Mouse (Mus musculus) forebrain, embryonic 10.5 days (tissue): ENCODE data around the gene Fam216a. TPM values are rescaled to one million over a fixed set of nuclear protein-coding genes. Genes with fewer than 3 reads are reported as not detected.

ENCODE experiments used
- DNase-seq: peaks from one replicate; pipeline ENCODE4 v3.0.0-alpha.2; 2017; ENCODE audit warnings: low spot score; ENCODE audit errors: extremely low spot score
- H3K27ac ChIP-seq: fragments of 300-500 bp; sonication (generic); 2 replicates; pipeline ENCODE4 v1.5.1; 2016; ENCODE audit warnings: mild to moderate bottlenecking
- H3K27me3 ChIP-seq: fragments of 300-500 bp; sonication (generic); 2 replicates; pipeline ENCODE4 v1.6.1; 2016; ENCODE audit warnings: mild to moderate bottlenecking; ENCODE audit not compliant: poor library complexity, severe bottlenecking
- H3K36me3 ChIP-seq: fragments of 300-500 bp; sonication (generic); replicated peaks from 2 replicates; pipeline ENCODE4 v1.6.1; 2016; ENCODE audit warnings: mild to moderate bottlenecking, moderate library complexity
- H3K4me1 ChIP-seq: fragments of 300-500 bp; sonication (generic); 2 replicates; pipeline ENCODE4 v1.6.1; 2016
- H3K4me3 ChIP-seq: fragments of 300-500 bp; sonication (generic); 2 replicates; pipeline ENCODE4 v1.5.1; 2016; ENCODE audit warnings: mild to moderate bottlenecking, moderate library complexity
- H3K9me3 ChIP-seq: fragments of 300-500 bp; sonication (generic); 2 replicates; pipeline ENCODE4 v1.6.1; 2016; ENCODE audit warnings: mild to moderate bottlenecking, moderate library complexity
- WGBS: fragments of 180-500 bp; shearing (Covaris S2); methylation state at CpG from one replicate; pipeline ENCODE4 v1.1.7; 2016; 5-methylcytosine and 5-hydroxymethylcytosine counted together
- polyA plus RNA-seq: library from polyadenylated mRNA; unstranded; fragments of >200 nt; fragmentation: Nextera tagmentation; extraction: Ambion mirVana; gene quantifications from 2 replicates; pipeline ENCODE4 v1.2.1, GENCODE M21; 2016

Gene Fam216a
- polyA plus RNA-seq, 1 experiment from 2014 or later = 90.1 TPM

- peaks cover 89% of the 10 kb centered on the region for H3K36me3 ChIP-seq
- H3K27ac ChIP-seq = no peak overlapping the region
Measured at GRCm38 (mm10) chr5:122378171-122378570, 6.0 kb upstream of the Fam216a start.

GRCm38 (mm10) chr5:122377101-122377833 is 5.1 kb upstream of the Fam216a start:
- no peaks in the 10 kb centered on the region for H3K27me3 ChIP-seq
- H3K4me1 ChIP-seq = peaks cover 13% of the 10 kb centered on the region
- H3K36me3 ChIP-seq = peaks cover 82% of the 10 kb centered on the region
- WGBS = 91% methylated on average over 4 of the region's 4 CpGs
- no peak overlapping the region for H3K27ac ChIP-seq
- no peak for DNase-seq
- no peaks in the 10 kb centered on the region for H3K9me3 ChIP-seq
- no peak overlapping the region for H3K4me3 ChIP-seq

More at GRCm38 (mm10) chr5:122378171-122378570, 6.0 kb upstream of the Fam216a start:
- H3K4me1 ChIP-seq = peaks cover 8% of the 10 kb centered on the region
- no peak overlapping the region for H3K4me3 ChIP-seq
- H3K27me3 ChIP-seq = no peaks in the 10 kb centered on the region
- H3K9me3 ChIP-seq = no peaks in the 10 kb centered on the region
- WGBS = 96% methylated on average over 12 of the region's 12 CpGs
- DNase-seq = no peak

DNA sequence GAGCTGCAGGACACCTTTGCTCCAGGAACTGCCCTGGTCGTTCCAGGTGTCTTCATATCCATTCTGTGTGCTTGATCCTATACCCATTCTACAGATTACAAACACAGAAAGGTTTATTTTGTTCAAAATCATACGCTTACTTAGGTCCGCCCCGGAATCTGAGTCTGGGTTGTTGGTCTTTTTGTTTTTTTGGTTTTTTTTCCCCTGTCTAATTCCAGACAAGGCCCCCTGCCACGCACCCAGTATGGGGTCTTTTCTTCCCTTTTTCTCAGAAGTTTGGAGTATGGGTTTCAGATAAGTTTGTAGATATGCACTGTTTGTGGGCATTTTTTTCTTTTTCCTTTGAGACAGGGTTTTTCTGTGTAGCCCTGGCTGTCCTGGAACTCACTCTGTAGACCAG is 714 bp upstream of the Fam216a start:
- H3K36me3 ChIP-seq = peaks cover 65% of the 10 kb centered on the region
- H3K27me3 ChIP-seq = no peaks in the 10 kb centered on the region
- H3K27ac ChIP-seq = peak overlapping the region; percentile 95
- WGBS = 5% methylated on average over 5 of the region's 5 CpGs
- no peaks in the 10 kb centered on the region for H3K9me3 ChIP-seq
- peak overlapping the region; percentile 82 for H3K4me3 ChIP-seq
- DNase-seq = no peak
- peaks cover 23% of the 10 kb centered on the region for H3K4me1 ChIP-seq

DNA sequence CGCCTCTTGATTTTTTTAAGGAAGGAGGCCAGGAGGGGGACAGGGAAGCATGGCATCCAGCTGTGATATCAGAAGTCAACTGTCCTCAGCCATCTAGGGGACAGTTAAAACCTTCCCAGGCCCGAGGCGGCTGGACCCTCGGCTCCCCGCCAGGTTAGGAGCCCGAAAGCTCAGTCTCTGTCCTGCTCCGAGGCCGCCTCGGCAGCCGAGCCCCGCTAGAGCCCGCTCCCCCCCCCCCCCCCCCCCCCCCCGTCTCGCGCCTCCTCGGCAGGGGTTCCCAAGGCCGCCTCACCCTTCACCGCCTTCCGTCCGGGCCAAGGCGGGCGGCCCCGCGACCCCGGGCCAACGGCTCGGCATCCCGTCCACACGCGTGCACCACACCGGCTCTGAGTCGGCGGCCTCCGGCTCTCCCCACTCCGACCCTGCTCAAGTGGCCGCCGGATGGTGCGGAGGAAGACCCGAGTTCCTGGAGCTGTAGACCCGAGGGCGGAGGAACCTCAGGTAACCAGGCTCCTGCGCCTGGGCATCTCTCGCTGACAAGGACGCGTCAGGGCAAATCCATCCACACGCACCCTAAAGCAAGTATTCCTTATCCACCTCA is 473 bp downstream of the Fam216a start, which contains the start of gene Gpn3:
Gene Gpn3, plus strand, starts transcription at position 286 of the 601 bp plus-strand sequence.
- DNase-seq = no peak
- Histone ChIP-seq H3K36me3 (peaks cover 67% of the 10 kb centered on the region), H3K4me1 (peaks cover 23% of the 10 kb centered on the region), H3K27ac (peak within 1 kb of the TSS; percentile 95), H3K9me3 (no peaks in the 10 kb centered on the region), H3K4me3 (peak within 1 kb of the TSS; percentile 82), H3K27me3 (no peaks in the 10 kb centered on the region)
- WGBS = under 1% methylated on average over 43 of the region's 46 CpGs

DNA sequence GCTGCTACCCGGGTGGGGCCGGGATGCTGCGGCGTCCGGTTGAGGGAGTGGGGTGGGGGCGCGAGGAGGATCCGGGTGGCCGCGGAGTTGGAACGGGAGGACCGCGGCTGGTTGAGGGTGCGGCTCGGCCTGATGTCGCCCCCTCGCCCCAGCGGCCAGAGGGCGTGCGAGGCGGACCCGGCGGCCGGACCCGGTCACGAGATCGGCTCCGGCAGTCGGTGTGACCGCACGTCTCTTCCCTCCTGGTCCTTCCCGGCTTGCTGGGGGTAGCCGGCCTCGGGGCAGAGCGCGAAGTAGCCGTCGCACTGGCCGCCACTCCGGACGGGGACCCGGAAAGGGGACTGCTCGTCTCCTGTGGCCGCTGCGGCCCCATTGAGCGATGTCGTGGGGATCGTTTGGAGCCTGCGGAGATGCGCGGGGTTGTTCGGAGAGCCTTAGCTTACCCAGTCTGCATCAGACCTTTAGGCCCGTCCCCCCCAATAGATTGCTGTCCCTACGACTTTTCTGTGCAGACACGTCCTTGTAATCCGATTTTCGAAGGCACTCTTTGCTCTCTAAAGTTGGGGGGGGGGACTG is 17.6 kb downstream of the Fam216a start:
- WGBS = 0% methylated on average over 57 of the region's 57 CpGs

DNA sequence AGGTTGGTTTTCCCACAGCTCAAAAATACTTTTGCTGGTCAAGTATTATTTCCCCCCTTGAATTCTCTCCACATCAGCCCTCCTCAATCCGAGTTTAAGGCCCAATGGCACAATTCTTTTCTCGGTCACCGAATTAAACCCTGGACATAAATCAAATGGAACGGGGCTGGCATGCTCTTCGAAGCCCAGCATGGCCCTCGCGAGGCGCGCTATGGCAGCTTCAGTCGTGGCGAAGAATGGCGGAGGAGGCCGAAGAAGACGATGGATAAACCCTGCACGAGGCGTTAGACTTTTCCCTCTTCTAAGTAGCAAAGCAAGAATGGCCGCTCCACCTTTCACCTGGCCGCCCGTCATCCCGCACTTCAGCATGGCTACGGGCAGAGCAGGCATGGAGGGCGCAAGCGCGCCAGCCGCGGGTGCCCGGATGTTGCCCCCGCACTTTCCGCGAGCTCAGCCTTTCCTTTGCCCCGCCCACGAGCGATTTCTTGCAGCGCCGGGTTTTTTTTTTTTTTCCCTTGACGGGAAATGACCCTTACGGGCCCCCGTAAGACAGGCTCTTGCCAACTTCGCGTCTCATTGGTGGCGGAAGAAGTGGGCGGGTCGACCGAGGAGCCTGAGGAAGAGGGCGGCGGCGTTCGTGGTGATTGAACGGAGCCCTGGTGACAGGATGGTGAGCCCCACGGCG is 18.2 kb downstream of the Fam216a start, which contains the start of the genes Rad9b and Vps29:
Gene Rad9b, minus strand, starts transcription at position 427 of the 685 bp plus-strand sequence.
Gene Vps29, plus strand, starts transcription at position 563 of the 685 bp plus-strand sequence.
- H3K4me1 ChIP-seq = peaks cover 19% of the 10 kb centered on the region
- 3% methylated on average over 51 of the region's 51 CpGs for WGBS
- peaks cover 17% of the 10 kb centered on the region for H3K36me3 ChIP-seq
- no peaks in the 10 kb centered on the region for H3K27me3 ChIP-seq
- peak; percentile 99 for DNase-seq
- H3K4me3 ChIP-seq = peak within 1 kb of the TSS; percentile 94
- H3K27ac ChIP-seq = peak within 1 kb of the TSS; percentile 89
- no peaks in the 10 kb centered on the region for H3K9me3 ChIP-seq

More for the DNA sequence above, 17.6 kb downstream of the Fam216a start:
- Histone ChIP-seq H3K36me3 (peaks cover 24% of the 10 kb centered on the region), H3K4me3 (peak overlapping the region; percentile 94), H3K27me3 (no peaks in the 10 kb centered on the region), H3K9me3 (no peaks in the 10 kb centered on the region), H3K4me1 (peaks cover 19% of the 10 kb centered on the region), H3K27ac (peak overlapping the region; percentile 89)
- no peak for DNase-seq

DNA sequence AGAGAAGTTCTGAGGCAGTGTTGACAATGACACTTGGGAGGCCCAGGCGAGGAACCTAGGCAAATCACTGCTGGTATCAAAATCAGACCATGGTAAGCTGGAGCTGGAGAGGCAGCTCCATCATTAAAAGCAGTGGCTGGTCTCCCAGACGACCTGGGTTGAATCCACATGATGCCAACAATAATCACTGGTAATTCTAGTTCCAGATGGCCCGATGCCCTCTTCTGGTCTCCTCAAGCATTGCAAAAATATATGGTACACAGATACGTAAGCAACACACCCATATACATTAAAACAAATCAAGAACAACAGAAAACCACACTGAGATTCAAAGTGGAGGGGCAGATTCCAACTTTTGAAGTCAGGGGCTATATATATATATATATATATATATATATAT is 26.4 kb downstream of the Fam216a start:
- Histone ChIP-seq H3K4me3 (no peak overlapping the region), H3K4me1 (no peaks in the 10 kb centered on the region), H3K27ac (no peak overlapping the region), H3K27me3 (no peaks in the 10 kb centered on the region), H3K36me3 (no peaks in the 10 kb centered on the region), H3K9me3 (no peaks in the 10 kb centered on the region; the same call in 1 of the 2 replicates)
- WGBS = 75% methylated on average over 4 of the region's 4 CpGs
- DNase-seq = no peak

- no peaks in the 10 kb centered on the region for H3K36me3 ChIP-seq
- no peaks in the 10 kb centered on the region; the same call in 1 of the 2 replicates for H3K9me3 ChIP-seq
- H3K4me3 ChIP-seq = no peak overlapping the region
- DNase-seq = peak; percentile 77
- no peak overlapping the region for H3K27ac ChIP-seq
- H3K27me3 ChIP-seq = no peaks in the 10 kb centered on the region
- WGBS = 11% methylated on average over 5 of the region's 5 CpGs
- H3K4me1 ChIP-seq = no peaks in the 10 kb centered on the region
Measured at GRCm38 (mm10) chr5:122344260-122344659, 27.9 kb downstream of the Fam216a start.

DNA sequence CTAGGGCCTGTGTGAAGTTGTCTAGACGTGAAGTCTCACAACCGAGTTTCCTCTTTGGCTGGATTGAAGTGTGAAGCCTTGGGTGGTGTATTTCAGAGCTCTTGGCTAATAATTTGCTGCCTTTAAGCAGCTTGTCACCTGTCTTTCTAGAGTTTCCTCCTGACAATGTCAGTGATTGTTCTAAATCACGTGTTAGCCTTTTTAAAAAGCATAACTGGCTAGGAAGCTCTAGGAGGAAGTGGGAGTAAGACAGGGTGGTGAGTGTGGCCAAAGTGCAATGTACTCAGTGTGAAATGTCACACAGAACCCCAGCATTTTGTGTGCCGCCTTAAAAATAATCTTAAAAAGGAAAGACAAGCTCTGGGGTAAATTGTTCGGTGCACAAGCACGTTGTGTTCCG is 28.4 kb downstream of the Fam216a start:
- Histone ChIP-seq H3K4me3 (no peak overlapping the region), H3K9me3 (no peaks in the 10 kb centered on the region; the same call in 1 of the 2 replicates), H3K36me3 (no peaks in the 10 kb centered on the region), H3K4me1 (no peaks in the 10 kb centered on the region), H3K27me3 (no peaks in the 10 kb centered on the region), H3K27ac (no peak overlapping the region)
- no peak for DNase-seq
- WGBS = 63% methylated on average over 7 of the region's 7 CpGs

GRCm38 (mm10) chr5:122342874-122343273 is 29.3 kb downstream of the Fam216a start:
- no peak for DNase-seq
- H3K27me3 ChIP-seq = no peaks in the 10 kb centered on the region
- 91% methylated on average over 1 of the region's 1 CpGs for WGBS
- no peaks in the 10 kb centered on the region; the same call in 1 of the 2 replicates for H3K9me3 ChIP-seq
- no peak overlapping the region for H3K4me3 ChIP-seq
- no peaks in the 10 kb centered on the region for H3K36me3 ChIP-seq
- no peaks in the 10 kb centered on the region for H3K4me1 ChIP-seq
- no peak overlapping the region for H3K27ac ChIP-seq

GRCm38 (mm10) chr5:122336554-122337294 is 35.4 kb downstream of the Fam216a start:
- no peaks in the 10 kb centered on the region for H3K27me3 ChIP-seq
- H3K27ac ChIP-seq = no peak overlapping the region
- no peaks in the 10 kb centered on the region for H3K4me1 ChIP-seq
- H3K4me3 ChIP-seq = no peak overlapping the region
- H3K9me3 ChIP-seq = no peaks in the 10 kb centered on the region
- DNase-seq = no peak
- no peaks in the 10 kb centered on the region for H3K36me3 ChIP-seq
- WGBS = 90% methylated on average over 7 of the region's 7 CpGs

DNA sequence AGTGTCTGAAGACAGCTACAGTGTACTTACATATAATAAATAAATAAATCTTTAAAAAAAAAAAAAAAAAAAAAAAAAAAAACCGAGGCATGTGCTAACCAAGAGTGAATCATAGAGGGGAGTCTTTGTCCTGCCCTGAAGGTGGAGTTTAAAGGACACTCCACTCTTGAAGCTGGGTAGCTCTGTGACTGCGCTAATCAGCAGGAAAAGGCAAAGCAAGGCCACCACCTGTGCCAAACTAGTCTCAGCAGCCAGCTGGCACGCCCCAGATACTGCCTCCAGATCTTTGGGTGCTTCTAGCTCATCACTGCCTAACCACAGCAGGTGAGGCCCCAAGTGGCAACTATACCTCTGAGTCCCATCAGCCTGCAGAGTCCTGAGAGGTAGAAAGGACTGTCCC is 37.5 kb downstream of the Fam216a start:
- H3K4me1 ChIP-seq = no peaks in the 10 kb centered on the region
- 76% methylated on average over 3 of the region's 3 CpGs for WGBS
- H3K27me3 ChIP-seq = no peaks in the 10 kb centered on the region
- H3K9me3 ChIP-seq = no peaks in the 10 kb centered on the region
- no peak overlapping the region for H3K4me3 ChIP-seq
- H3K36me3 ChIP-seq = no peaks in the 10 kb centered on the region
- no peak overlapping the region for H3K27ac ChIP-seq
- no peak for DNase-seq
